Mouse (Mus musculus) adrenal gland, adult 8-10 months (tissue): ENCODE data around the gene Map1s. TPM values are rescaled to one million over a fixed set of nuclear protein-coding genes. Genes with fewer than 3 reads are reported as not detected.

Experiments
- DNase-seq: peaks from one replicate; pipeline ENCODE4 v3.0.0; 2022
- total RNA-seq, 4 experiments: library from RNA; stranded (reverse); gene quantifications; 2 replicates each; pipeline ENCODE4 v1.2.4; 2022

The Map1s gene
- total RNA-seq = 10 to 100 TPM; 35.7 to 54.1 (median 50.0) TPM

DNA sequence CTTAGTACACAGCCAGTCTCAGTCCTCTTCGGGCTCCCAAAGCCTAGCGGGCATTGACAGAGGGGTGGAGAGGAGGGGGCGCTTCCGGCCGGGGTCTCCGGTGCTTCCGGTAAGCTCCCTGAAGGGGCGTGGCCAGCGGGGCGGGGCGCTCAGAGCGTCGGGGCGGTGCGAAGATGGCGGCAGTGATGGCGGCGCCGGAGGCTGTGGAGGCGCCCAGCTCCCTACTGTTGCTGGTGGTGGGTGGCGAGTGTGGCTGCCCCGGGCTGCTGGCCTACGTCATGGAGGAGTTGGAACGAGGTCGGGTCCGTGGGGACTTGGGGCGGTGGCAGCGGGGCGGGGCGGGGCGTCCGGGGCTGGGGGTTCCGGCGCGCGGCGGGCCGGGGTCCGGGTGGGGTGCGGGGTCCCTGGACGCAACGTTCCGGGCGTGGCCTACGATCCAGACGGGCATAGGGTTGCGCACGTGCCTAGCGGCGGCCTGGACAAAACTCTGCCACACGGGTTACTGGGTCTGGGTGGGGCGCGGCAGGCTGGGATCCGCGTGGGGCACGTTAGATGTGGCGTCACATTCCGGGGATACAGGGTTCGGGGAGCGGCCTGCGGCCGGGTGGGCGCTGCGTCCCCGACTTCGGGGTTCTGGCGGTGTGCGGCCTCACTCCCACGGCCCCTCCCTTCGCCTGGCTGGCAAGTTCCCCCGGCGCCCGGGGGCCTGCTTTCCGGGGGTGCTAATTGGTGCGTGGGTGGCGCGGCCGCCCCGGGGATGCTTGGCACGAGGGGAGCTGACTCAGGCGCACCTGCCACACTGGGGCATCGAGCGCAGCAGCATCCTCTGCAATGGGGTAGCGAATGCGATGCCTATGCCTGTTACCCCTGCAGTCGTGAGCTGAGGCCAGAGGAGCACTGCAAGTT lies at the start of gene Map1s:
Gene Map1s, plus strand, starts transcription at position 102 of the 906 bp plus-strand sequence.
- DNase-seq = peak; percentile 62

DNA sequence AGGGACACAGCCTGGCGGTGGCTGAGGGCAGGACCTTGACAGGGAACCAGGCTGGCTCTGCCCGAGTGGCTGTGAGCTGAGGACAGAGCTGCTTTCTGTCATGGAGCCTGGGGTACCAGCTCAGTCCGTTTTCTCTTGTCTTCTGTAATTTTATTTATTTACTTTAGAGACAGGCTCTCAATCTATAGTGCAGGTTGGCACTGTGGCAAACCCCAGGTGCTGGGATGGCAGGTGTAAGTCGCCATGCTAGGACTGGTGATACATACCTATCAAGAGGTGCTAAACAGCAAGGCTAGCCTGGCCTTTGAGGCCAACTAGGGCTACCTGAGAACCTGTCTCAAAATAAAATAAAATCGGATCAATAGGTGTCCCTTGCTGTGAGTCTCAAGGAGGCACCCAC lies 49.7 kb upstream of the Map1s start:
- DNase-seq = no peak

DNA sequence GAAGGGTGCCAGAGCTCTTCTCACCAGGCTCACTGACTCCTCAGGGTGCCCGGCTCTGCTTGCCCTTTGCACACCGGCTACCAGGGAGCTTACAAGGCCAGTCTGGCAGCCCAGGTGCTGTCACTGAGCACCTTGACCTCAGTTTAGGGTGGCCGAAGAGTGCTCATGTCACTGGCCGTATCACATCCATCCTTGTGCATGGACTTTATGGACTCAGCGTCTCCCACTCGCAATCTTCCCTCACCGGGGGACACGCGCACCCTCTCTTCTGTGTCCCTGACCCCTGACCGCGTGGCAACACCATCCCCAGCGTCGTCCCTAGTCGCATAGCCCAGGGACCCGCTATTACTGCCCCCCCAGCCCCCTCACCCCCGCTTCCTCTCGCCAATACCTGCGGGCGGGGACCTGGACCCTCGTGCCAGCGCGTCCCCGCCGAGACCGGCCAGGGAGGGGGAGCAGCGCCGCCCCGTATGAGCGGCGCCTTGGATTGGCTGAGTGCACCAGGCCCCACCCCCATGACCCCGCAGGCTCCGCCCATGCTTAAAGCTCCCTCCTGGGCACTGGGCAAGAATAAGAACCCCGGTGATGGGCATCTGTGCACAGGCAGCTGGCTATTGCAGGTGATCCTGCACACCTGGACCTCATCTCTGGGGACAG lies 49.1 kb upstream of the Map1s start:
- DNase-seq = peak; percentile 67

DNA sequence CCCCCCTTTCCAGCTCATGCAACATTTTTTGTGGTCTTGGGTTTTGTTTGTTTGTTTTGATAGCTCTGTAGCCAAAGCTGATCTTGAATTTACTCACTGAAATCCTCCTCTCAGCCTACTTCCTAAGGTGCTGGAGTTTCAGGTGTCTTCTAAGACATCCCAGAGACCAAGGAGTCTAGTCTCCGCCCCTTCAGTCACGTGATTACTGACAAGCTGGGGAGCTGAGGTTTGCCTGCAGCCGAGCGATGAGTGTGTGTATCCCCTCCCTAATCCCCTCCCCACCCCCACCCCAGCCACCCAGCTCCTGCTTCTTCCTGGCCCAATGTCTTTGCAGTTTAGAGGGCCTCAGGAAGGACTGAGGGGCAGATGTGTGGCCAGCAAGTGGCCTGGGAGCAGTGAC lies 48.2 kb upstream of the Map1s start:
- no peak for DNase-seq

DNA sequence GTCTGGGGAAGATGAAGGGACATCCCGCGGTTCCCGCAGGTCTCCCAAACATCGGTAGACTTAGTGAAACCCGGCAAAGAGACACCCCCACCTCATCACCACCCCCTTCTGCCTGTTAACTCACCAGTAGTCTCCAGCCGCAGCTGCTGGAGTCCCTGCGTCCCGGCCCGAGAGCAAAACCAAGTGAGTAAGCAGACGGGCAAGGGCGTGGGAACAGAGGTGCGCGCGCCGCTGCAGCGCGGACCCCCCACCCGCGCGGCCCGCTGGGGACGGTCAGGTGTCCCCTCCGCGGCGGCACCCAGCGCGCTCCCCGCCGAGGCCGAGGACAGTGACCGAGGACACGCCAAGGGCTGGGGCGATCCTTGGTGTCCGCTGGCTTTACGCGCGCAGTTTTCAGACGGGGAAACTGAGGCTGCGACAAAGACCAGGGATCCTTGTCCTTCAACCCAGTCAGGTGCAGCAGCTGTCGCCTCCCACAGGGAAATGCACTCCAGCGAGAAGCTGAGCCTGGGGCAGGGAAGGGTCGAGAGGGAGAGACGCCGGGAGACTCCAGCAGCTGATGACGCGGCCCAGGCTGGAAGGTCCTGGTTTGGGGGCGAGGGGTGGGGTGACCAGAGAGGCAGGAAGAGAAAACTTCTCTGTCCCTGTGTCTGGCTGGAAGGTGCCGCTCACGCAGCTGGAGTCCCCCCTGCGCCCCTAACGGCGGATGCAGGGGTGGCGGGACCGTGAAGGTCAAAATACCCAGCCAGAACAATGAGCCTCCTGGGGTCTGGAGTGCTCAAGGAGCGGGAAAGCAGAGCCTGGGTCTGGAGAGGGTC lies 42.7 kb upstream of the Map1s start, which contains the start of gene Kcnn1:
Gene Kcnn1, minus strand, starts transcription at position 435 of the 818 bp plus-strand sequence.
- no peak for DNase-seq

DNA sequence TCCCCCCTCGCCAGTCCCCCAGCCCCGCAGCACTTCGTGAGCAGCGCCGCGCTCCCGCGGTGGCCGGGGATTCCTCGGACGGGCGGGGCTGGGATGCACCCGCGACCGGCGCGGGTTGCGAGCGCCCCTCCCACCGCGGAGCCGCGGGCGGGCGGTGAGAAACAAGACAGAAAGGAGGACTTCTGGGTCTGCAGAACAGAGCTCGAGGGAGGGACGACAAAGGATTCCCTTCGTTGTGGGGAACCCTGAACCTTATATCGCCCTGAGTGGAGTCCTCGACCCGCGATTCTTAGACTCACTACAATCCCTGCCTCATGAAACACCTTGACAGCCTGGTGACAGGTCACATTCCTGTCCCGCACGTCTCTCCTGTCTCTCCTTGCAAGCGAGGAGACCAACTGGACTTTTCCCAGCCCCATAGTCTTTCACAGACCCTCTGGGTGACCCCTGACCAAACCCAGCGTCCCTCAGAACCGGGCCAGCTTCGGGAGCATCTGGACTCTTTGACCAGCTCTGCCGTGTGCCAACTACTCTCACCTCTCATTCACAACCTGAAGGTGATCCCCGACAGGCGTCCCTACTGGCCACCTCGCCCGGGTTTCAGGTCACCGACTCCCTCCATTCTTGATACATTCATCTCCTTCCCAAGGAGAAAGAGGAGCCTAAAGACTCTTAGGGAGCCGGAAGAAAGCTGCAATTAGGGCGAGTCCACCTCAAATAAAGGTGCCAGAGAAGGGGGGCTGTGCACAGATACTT lies 41.6 kb upstream of the Map1s start:
- no peak for DNase-seq

DNA sequence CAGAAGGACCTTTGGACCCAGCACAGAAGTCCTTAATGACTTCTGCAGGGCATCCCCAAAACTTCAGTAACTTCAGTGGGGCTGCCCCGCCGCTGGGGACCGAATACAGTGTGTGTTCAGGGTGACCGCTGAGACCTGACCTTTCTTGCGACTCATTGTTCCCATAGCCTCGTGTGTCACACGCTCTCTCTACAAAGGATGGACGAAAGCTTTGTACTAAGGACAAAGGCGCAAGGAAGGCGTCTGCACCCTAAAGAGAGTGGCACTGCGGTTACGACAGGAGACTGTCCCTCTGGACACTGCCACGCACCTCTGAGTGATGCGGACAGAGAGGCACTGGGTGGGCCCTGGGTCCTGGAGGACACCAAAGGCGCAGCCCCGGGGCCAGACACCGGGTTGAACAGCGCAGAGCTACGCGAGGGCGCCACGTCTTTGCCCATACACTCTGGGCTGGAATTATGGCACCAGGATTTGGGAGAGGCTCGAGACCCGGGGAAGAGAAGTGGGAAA lies 41.0 kb upstream of the Map1s start:
- DNase-seq = no peak

DNA sequence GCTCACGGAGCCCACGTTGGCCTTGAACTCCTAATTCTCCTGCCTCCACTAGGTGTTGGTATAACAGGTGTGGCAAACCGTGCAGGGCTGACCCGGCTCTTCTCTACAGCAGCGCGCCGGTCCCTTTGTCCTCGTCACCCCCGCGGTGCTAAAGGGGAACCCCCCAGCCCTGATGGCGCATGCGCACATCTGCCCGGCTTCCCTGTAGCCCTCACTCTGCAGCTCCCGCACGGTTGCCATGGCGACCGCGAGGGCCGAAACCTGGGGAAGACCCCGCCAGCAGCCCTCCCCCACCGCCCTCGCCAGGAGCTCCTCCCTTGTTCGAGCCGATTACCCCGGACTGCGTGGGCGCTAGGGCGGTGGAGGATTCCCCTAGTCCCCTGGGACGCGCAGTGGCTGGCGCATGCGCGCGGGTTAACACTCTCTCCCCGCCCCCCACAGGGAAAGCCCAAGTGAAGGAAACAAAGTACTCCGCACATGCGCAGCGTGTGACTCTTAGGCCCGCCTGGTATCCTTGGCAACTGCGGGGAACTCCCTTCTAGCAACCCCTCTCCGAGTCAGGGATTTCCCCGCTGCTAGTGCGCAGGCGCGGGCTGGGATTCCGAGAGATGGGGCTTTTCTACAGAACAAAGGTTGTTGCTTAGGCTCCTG lies 40.3 kb upstream of the Map1s start:
- peak; percentile 99 for DNase-seq

DNA sequence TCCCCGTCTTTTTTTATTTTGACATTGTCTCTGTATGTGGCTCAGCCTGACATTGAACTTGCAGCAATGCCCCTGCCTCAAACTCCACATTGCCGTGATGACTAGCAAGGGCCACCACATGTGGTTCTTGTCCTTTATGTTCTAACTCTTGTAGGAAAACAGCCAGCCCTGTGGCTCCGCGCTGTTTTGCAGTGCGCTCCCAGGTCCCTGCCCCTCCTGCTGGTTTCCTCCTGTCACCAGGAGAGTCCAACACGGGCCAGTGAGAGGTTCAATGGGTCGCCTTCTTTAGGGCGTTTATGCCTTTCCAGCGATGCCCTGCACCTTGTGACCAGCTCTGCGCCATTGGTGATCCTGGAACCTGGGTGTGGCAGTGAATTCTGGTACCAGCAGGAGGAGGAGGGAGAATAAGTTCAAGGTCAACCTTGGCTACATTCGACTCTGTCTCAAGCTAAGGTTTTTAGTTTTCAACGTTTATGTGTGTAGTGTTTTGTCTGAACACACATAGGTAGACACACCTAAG lies 39.7 kb upstream of the Map1s start:
- DNase-seq = no peak

DNA sequence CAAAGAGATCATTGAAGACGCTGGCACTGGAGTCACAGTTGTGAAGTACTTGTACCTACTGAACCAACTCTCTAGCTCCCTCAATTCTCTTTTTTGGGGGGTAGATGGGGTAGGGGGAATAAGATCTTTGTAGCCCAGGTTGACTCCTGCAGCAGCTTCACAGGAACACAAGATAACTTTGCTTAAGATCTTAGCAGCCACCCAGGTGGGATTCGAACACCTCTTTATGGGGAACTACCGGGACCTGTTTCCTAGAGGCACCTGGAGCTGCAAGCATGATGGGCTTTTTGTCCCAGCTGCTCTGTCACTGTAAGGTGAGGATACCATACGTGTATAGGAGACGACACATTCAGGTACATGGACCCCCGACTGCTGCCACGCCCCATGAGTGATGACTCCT lies 39.2 kb upstream of the Map1s start:
- no peak for DNase-seq

DNA sequence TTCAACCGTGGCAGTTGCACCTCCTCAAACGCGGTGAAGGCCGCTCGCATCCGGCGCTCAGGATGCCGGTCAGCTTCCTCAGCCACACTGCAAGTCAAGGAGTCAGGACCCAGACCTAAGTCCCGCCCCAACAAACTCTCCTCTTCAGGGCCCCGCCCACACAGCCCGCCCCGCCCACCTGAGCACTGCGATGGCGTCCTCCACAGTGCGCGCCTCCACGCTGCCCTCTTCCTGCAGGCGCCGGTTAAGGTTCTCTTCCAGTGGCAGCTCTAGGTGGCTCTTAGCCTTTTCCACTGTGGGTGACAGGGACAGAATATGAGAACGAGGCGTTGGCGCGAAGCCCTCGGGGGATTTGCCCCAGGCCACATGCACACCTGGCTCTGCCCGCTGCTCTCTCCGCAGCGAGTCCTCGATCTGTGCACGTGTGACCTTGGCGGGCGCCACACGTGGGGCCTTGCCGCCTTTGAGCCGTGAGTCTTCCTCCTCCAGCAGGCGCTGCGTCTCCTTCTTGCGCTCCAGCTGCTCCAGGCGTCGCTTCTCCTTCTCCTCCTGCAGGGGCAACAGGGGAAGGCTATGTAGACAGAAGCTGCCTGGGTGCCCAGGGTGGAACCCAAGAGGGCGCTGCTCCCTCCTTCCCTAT lies 37.1 kb upstream of the Map1s start:
- DNase-seq = no peak

DNA sequence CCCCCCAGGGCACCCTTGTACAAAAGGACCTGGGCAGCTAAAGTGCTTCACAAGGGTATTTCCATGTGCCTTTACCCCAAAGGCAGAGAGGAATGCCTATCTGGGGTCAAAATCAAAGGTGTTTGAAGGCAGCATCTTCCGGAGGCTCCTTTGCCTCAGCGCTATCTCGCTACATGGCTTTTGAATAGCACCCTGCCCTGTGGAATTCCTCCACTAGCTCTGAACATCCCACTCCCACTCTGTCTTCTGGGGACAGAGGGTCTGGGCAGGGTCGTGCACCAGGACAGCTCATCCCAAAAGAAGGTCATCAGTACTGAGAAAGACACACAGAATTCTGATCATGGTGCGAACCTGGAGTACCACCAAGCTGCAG lies 36.5 kb upstream of the Map1s start:
- DNase-seq = no peak

DNA sequence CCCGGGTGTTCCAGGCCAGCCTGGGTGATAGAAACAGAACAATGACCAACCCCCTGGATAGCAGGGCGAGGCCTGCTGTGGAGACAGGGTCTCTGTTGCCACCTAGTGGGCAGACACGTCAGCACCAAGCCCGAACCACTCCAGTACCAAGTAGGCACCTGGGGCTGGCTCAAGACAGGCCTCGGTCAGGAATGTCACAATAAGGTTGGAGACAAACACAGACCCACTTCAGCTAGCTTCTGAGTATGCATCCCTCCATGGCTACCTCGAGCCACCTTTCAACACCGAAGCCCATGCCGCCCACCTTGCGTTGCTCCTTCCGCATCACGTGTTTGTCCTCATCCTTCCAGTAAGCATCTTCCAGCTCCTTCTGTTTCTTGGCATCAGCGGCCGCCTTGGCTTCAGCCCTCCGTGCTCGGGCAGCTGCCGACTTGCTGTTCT lies 36.1 kb upstream of the Map1s start:
- DNase-seq = peak; percentile 66

DNA sequence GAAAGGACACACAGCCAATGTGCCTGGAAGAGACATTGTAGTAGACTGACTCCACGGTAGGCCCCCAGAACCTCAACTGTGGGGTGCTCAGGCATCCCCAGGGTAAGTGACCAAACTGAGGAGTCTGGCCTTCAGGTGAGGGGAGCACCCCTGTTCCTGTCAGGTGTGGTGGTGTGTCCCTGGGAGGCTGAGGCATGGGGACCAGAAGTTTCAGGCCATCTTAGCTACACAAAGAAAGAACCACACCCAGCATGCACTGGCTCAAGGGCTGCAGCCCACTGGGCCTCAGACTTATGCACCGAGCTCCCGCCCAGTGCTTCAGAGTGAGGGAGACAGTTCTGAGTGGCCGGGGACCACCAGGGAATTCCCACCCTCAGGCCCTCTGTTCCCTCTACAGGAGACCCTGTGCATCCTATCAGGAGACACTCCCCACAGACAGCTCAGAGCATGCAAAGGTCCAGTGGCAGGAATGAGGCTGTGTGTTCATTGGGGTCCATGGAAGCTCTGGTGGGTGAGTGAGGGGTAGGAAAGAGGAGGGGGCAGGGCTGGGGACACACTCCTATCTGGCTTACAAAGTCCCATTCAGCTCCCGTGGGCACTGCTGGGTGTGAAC lies 34.4 kb upstream of the Map1s start:
- no peak for DNase-seq

DNA sequence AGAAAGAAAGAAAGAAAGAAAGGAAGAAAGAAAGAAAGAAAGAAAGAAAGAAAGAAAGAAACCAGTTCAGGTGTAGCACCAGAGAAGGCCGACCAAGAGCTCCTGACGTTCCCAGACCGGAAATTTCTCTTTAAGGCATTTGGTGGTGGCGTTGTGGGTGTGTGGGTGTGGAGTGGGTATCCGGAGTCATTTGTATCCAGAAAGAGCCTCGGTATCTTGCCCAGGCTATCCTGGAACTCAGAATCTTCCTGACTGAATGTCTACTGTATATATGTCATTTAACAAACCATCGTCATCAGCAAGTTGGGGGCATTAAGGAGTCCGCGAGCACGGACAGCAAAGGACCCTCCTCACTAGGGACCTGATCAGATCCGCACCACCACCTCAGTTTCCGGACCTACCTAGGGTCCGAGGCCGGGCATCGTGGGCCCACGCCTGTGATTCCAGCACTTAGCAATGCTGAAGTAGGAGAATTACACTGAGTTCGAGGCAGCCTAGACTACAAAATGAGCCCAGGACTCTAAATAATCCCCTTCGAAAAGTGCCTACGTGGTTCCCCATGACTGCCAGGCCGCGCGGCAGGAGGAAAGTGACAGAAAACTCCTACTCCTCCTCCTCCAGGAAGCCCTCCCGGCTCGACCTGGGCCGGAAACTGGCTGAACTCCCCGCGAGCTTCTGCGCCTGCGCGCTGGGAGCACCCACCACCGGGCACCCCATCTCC lies 32.9 kb upstream of the Map1s start:
- no peak for DNase-seq

DNA sequence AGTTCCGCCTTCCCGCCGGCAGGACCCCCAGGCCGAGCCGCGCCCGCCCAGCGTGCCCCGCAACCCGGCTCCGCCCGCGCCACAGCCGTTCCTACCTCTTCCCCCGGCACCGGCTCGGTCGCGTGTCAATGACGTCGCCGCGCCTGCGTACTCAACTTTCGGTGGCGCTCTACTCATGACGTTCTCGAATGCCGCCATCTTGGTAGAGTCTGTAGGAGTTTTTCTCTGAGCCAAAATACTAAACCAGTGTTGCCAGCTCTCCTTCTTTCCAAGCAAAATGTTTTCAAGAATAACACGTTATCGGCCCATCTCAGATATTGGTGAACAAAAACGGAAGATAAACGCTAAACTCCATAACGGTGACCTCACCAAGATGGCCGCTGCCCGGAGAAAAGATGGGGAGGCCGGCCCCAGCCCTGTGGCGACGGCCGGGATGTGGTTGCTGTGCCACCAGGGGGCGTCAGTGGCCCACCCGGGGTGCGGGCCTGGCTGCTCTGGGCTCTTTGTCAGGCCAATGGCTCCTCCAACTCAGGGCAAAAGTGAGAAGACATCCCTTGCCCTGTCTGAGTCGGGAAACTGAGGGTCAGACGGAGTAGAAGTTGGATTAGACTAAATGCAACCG lies 32.3 kb upstream of the Map1s start, which contains the start of gene Ccdc124:
Gene Ccdc124, minus strand, starts transcription at position 572 of the 622 bp plus-strand sequence.
- peak; percentile 94 for DNase-seq

DNA sequence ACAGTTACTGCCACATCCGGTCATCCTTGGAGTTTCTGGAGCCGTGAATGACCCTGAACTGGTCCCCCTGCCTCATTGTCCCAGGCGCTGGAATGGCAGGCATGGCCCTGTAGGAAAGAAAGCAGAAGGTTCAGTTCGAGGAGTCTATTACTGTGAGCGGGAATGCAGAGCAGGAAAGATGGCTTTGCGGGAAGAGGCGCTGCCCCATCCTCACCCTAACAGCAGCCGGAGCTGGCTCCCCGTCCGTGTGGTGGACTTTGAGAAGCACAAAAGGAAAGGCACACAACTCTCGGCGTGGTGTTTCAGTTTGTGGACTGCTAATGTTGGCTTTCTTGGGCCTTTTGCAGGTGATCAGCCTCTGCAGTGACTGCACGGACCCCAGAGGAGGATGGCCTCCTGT lies 31.3 kb upstream of the Map1s start:
- no peak for DNase-seq

DNA sequence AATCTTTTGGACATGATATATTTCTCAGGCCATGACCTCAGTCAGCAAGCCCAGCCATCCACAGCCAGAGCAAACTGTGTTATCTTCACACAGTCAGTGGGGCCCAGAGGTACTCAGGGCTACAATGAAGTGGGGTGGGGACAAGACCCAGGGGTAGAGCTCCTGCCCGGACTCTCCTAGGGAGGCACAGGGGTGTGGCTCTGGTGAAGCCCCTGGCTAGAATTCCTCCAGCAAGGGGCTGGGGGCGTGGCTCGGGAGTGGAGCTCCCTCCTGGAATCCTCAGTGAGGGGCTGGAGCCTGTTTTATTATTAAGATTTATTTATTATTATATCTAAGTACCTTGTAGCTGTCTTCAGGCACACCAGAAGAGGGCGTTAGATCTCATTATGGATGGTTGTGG lies 29.4 kb upstream of the Map1s start:
- DNase-seq = no peak

DNA sequence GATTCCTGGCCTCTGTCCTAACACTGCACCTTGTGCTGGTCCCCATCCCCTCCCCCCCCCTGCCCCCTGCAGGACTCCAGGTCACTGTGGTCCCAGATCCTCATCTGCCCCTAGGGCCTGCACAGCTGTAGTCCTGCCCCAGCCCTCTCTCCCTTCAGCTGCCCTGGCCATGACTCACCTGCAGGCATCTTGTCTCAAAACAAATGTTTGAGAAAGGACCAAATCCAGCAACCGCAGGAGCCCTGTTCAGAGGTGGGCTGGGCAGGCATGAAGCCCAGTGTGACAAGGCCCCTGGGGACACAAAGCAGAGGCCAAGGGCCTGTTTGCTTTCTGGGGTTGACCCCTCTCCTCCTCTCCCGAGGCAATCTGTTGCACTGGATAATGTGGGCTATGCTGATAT lies 27.6 kb upstream of the Map1s start:
- no peak for DNase-seq
